Mouse (Mus musculus) MEL (cell line): Measurements from ENCODE around the gene Rnf126.

Experiments used
- BHLHE40 ChIP-seq: IDR thresholded peaks from 2 replicates; pipeline ENCODE4 v1.6.1; 2012; ENCODE audit warnings: low read depth, mild to moderate bottlenecking, inconsistent platforms, low read length, improper control_type of control experiment, borderline replicate concordance
- CTCF ChIP-seq, 3 experiments: IDR thresholded peaks in 2 of 3; conservative IDR thresholded peaks in 1 of 3; 2 replicates each; pipeline ENCODE4 v1.5.1; 2011 to 2012; ENCODE audit warnings: low read length in 3 of 3, low read depth in 2 of 3, mild to moderate bottlenecking in 2 of 3, improper control_type of control experiment in 1 of 3, inconsistent platforms in 1 of 3, mixed read lengths in 1 of 3, moderate library complexity in 1 of 3; ENCODE audit not compliant: control insufficient read depth in 1 of 3, insufficient read depth in 1 of 3, poor library complexity in 1 of 3, severe bottlenecking in 1 of 3
- GABPA ChIP-seq: IDR thresholded peaks from 2 replicates; pipeline ENCODE4 v1.6.1; 2012; ENCODE audit warnings: low read depth, mild to moderate bottlenecking, inconsistent platforms, low read length, improper control_type of control experiment, moderate library complexity
- KAT2A ChIP-seq: conservative IDR thresholded peaks from 2 replicates; pipeline ENCODE4 v1.6.1; 2012; ENCODE audit warnings: low read depth, low read length, improper control_type of control experiment, inconsistent platforms
- POLR2A ChIP-seq, 2 experiments: IDR thresholded peaks; 2 replicates each; pipeline ENCODE4 v1.6.1; 2011 to 2012; ENCODE audit warnings: low read length in 2 of 2, mild to moderate bottlenecking in 2 of 2, control low read depth in 1 of 2, improper control_type of control experiment in 1 of 2, low read depth in 1 of 2, moderate library complexity in 1 of 2; ENCODE audit not compliant: control insufficient read depth in 1 of 2, insufficient read depth in 1 of 2, poor library complexity in 1 of 2
- UBTF ChIP-seq: IDR thresholded peaks from 2 replicates; pipeline ENCODE4 v1.6.1; 2012; ENCODE audit warnings: low read depth, mild to moderate bottlenecking, inconsistent platforms, low read length, improper control_type of control experiment, moderate library complexity, borderline replicate concordance; ENCODE audit not compliant: insufficient read depth
- USF2 ChIP-seq, 2 experiments: IDR thresholded peaks; 2 replicates each; pipeline ENCODE4 v1.6.1; 2011 to 2012; ENCODE audit warnings: improper control_type of control experiment in 2 of 2, low read length in 2 of 2, borderline replicate concordance in 1 of 2, inconsistent platforms in 1 of 2, low read depth in 1 of 2, mild to moderate bottlenecking in 1 of 2; ENCODE audit not compliant: insufficient read depth in 1 of 2
- ZC3H11A ChIP-seq: IDR thresholded peaks from 2 replicates; pipeline ENCODE4 v1.6.1; 2012; ENCODE audit warnings: low read depth, mild to moderate bottlenecking, inconsistent platforms, low read length, improper control_type of control experiment
- ZNF384 ChIP-seq: IDR thresholded peaks from 2 replicates; pipeline ENCODE4 v1.6.1; 2012; ENCODE audit warnings: low read depth, mild to moderate bottlenecking, inconsistent platforms, low read length, improper control_type of control experiment

GRCm38 (mm10) chr10:79811736-79812637 is 45.2 kb upstream of the Rnf126 start:
- no peak for TF ChIP-seq ZNF384
- peak; percentile 93 for TF ChIP-seq ZC3H11A
- no peak for TF ChIP-seq POLR2A (IDR thresholded peaks at IDR 0.05; ENCODE audit: control insufficient read depth in 1 of 2, insufficient read depth in 1 of 2, low read depth in 1 of 2, low read length in 2 of 2, poor library complexity in 1 of 2)
- TF ChIP-seq USF2 (IDR thresholded peaks at IDR 0.05; ENCODE audit: borderline replicate concordance in 1 of 2, insufficient read depth in 1 of 2, low read depth in 1 of 2, low read length in 2 of 2), result no peak
- no peak for TF ChIP-seq KAT2A
- no peak for TF ChIP-seq UBTF
- TF ChIP-seq CTCF (IDR thresholded peaks at IDR 0.05 in 2 of 3, conservative IDR thresholded peaks at IDR 0.05 in 1 of 3; ENCODE audit: control insufficient read depth in 1 of 3, insufficient read depth in 1 of 3, low read depth in 2 of 3, low read length in 3 of 3, poor library complexity in 1 of 3, severe bottlenecking in 1 of 3), result peak; percentile 96 to 98 (median 97); a peak in 5 of 6 replicates
- no peak for TF ChIP-seq GABPA
- 0 out of 2 replicates have a peak, but pooled peaks have one; percentile 23 for TF ChIP-seq BHLHE40
